Mouse (Mus musculus): ENCODE measurements at regions not wholly inside any gene's neighbourhood (a gene's known extent, or its start where the extent isn't known, plus 50 kb on each side); places are given as distances from the start of the nearest gene placed in this dataset.
"Not testable (repeated sequence)": the region's sequence is repeated elsewhere in the genome, so short reads cannot be mapped to it uniquely, and the experiment has no call there.

DNA sequence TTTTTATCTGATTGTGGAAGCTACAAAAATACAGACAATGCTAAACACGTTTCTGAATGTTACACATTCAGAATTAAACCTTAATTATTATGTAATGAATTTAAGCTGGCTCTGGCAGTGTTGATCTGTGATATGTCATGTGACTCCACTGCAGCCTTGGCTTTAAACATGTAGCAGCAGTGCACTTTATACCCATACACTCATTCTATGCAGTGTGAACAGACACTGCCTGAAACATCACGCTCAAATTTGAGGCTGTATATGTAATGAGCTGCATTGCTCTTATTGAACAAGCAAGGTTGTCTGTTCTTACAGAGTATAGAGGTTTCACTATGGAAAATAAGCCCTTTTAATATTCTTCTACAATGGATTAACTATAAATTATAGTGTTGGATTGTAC, 235.9 kb upstream of the Zfp804b start:
- TF ChIP-seq CTCF (IDR thresholded peaks at IDR 0.05) = no peak
- DNase-seq (ENCODE audit: extremely low spot score in 1 of 2, low spot score in 2 of 2) = no peak
- H3K4me3 ChIP-seq = no peak overlapping the region
- intact Hi-C loops (cut with DNase I) = no loop called here
- no peak overlapping the region for H3K27ac ChIP-seq

DNA sequence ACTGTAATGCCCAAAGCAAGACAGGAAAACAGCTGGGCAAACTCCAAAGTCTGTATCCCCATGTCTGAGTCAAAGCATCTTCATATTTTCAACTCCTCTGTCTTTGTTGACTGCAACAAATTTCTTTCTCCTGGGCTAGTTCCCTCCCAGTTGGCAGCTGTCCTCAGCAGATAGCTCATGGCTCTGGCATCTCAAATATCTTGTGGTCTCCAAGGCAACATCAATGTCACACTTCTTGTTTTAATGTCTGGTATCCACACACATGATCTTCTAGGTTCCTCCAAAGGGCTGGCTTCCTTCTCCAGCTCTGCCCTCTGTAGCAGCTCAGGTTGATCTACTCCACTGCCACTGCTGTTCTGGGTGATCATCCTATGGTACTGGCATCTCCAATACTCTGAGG, 242.0 kb upstream of the Zfp804b start:
- Histone ChIP-seq H3K4me3 (no peak overlapping the region), H3K27ac (no peak overlapping the region)
- intact Hi-C loops (cut with DNase I) = no loop called here
- no peak for TF ChIP-seq CTCF (IDR thresholded peaks at IDR 0.05)
- DNase-seq (ENCODE audit: extremely low spot score in 1 of 2, low spot score in 2 of 2) = no peak

DNA sequence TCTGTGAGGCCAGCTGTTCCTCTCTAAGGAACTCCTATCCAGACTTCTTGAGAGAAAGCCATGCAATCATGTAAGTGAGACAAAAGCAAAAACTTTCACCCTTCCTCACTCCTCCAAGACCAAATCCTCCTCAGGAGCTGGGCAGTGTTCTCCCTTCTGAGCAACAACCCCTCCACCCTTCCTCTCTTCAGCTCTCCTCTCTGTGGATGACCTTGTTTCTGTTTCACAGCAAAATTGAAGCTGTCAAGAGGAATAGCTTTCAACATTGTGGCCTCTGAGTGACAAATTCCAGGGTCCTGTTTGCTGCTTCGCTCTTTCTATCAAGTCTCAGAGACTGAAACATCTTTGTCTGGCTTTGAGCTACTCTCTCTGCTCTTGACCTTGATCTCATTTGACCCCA, 255.9 kb upstream of the Zfp804b start:
- Histone ChIP-seq H3K27ac (no peak overlapping the region), H3K4me3 (no peak overlapping the region)
- DNase-seq (ENCODE audit: extremely low spot score in 1 of 2, low spot score in 2 of 2) = no peak
- no peak for TF ChIP-seq CTCF (IDR thresholded peaks at IDR 0.05)
- intact Hi-C loops (cut with DNase I) = no loop called here

DNA sequence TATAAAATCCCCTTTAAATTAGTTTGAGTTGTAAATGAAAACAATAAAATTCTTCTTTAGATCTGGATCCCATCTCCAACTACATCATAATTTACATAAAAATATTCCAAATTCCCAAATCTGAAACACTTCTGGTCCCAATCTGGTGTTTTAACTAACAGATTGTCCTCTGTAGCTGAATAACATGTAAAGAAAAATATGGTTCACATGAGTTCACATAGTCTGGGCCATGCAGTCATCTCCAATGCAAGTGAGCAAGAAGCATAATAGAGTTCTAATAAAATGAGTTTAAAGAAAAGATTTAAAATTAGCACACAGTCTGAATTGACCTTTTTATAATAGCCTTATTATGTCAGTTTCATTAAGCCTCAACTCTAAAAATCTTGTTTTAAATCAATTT, 263.0 kb upstream of the Zfp804b start:
- TF ChIP-seq CTCF (IDR thresholded peaks at IDR 0.05) = no peak
- intact Hi-C loops (cut with DNase I) = no loop called here
- DNase-seq (ENCODE audit: extremely low spot score in 1 of 2, low spot score in 2 of 2) = no peak

DNA sequence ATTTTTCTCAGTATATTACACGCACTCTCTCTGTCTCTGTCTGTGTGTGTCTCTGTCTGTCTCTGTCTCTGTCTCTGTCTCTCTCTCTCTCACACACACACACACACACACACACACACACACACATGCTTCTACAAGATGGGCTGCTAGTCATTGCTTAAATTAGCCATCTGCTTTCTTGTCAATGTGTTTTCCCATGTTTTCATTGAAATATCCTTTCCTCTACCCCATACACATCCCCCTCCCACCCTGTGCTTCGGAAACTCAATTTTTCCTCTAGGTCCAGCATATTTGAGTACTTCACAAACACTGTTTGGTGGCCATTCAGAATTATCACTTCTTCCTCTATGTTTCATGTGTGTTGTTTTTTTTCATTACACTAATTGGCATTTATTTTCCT, 263.4 kb upstream of the Zfp804b start:
- intact Hi-C loops (cut with DNase I) = no loop called here
- H3K27ac ChIP-seq = no peak overlapping the region
- no peak overlapping the region for H3K4me3 ChIP-seq
- no peak for DNase-seq (ENCODE audit: extremely low spot score in 1 of 2, low spot score in 2 of 2)
- no peak for TF ChIP-seq CTCF (IDR thresholded peaks at IDR 0.05)

More for the DNA sequence above, 263.0 kb upstream of the Zfp804b start:
- Histone ChIP-seq H3K4me3 (no peak overlapping the region), H3K27ac (no peak overlapping the region)

DNA sequence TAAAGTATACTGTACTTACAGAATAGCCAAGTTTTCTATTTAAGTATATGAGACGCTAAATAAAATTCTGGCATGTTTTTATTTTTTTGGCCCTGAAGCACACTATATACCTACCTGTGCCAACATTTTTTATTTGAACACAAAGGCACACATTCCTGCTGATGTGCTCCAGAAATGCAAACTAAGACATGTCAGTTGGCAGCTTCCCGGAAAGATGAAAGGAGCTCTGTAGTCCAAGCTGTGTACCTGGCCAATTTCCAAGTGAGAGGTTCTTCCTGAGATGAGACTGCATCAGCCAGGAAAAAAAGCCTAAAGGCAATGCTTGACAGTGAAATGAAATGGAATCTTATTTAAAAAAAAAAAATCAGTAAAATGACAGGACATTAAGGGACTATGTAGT, 305.0 kb upstream of the Steap4 start:
- Histone ChIP-seq H3K4me3 (no peak overlapping the region), H3K27ac (no peak overlapping the region)
- no peak for DNase-seq (ENCODE audit: extremely low spot score in 1 of 2, low spot score in 2 of 2)
- no peak for TF ChIP-seq CTCF (IDR thresholded peaks at IDR 0.05)
- intact Hi-C loops (cut with DNase I) = no loop called here

DNA sequence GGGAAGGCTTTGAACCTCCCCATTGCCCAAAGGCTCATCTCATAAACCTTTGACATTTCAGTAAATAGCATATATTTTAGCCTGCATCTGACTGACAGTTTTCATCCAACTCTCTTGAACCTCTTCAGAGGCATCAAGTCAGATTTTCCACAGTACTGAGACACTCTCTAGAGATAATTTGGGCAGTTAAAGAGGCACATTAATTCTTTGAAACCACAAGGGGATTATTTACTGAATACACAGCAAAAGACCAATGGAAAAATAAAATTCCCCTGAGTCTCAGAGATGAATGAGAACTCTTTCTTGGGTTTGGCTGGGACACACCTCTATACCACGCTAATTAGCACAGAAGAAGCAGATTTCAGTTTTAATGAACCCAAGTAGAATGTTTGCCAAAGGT, 258.5 kb upstream of the Steap4 start:
- no peak for TF ChIP-seq CTCF (IDR thresholded peaks at IDR 0.05)
- no peak for DNase-seq (ENCODE audit: extremely low spot score in 1 of 2, low spot score in 2 of 2)
- H3K27ac ChIP-seq = no peak overlapping the region
- intact Hi-C loops (cut with DNase I) = no loop called here
- no peak overlapping the region for H3K4me3 ChIP-seq

DNA sequence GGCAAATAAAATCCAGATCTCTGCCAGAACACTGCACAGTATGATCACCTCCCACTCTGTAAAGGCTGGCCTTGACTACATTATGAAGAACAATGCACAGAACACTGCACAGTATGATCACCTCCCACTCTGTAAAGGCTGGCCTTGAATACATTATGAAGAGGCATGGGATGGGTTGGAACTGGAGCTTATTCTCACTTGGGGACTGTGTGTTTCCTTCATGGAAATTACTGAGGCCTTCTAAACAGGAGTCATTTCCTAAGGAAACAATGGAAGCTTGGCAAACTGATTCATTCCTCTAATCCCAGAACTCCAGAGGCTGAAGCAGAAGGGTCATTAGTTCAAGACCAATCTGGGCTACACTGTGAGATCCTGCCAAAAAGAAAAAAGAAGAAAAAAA, 240.7 kb upstream of the Steap4 start:
- no peak overlapping the region for H3K27ac ChIP-seq
- intact Hi-C loops (cut with DNase I) = no loop called here
- no peak for DNase-seq (ENCODE audit: extremely low spot score in 1 of 2, low spot score in 2 of 2)
- TF ChIP-seq CTCF (IDR thresholded peaks at IDR 0.05) = no peak
- H3K4me3 ChIP-seq = no peak overlapping the region

DNA sequence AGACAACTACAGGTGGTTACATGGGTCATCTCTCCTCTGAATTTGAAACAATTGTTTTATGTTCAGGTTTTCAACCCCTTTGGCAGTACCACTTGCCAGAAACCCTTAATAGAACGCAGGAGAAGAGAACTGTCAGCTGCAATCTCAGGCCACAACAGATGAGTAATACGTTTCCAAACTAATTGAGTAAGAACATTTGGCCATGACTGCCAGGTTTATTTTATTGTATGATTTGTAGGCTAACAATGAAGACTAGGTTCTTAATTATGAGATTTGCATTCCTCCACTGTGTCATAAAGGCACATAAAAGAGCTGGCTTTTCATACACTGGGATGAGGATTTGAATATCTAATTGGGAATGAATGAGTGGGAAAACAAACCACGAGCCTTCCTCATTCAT, 240.2 kb upstream of the Steap4 start:
- intact Hi-C loops (cut with DNase I) = no loop called here
- Histone ChIP-seq H3K4me3 (no peak overlapping the region), H3K27ac (no peak overlapping the region)
- no peak for DNase-seq (ENCODE audit: extremely low spot score in 1 of 2, low spot score in 2 of 2)
- TF ChIP-seq CTCF (IDR thresholded peaks at IDR 0.05) = no peak

DNA sequence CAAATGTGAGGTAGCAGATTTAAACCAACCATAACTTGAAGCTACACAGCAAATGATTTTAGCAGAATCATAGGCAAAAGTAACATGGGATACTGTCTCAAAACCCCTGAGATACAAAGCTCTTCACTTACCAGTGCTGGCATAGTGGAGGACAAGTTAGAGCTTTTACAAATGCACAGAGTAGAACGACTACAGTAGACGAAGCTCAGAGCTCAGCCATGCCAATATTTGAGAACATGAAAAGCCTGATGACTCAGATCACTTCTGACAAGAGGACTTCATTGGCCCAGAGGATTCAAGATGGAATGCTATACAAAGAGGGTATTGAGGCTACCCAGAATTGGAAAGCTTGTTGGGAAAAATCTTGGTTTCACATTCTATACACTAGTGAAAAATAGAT, 239.6 kb upstream of the Steap4 start:
- Histone ChIP-seq H3K27ac (no peak overlapping the region), H3K4me3 (no peak overlapping the region)
- intact Hi-C loops (cut with DNase I) = no loop called here
- TF ChIP-seq CTCF (IDR thresholded peaks at IDR 0.05) = no peak
- no peak for DNase-seq (ENCODE audit: extremely low spot score in 1 of 2, low spot score in 2 of 2)

DNA sequence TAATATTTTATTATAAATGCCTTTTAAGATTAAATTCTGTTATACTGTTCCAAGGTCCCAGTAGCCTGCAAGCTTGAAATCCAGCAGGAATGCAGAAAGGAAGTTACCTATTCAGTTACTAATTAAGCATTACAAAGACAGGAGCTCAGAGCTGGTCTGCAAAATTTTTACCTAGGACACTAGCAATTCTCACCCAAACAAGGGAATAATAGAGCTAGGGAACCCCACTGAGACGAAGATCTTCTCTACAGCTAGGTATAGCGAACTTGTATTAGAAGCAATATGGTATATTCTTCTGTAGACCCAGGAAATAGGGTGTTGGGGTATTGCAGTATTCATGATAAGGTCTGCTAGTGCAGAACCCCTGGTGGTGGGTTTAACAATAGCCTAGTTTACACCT, 227.7 kb upstream of the Steap4 start:
- DNase-seq (ENCODE audit: extremely low spot score in 1 of 2, low spot score in 2 of 2); H3K27ac ChIP-seq; intact Hi-C loops (cut with DNase I); H3K4me3 ChIP-seq: not testable (repeated sequence)

DNA sequence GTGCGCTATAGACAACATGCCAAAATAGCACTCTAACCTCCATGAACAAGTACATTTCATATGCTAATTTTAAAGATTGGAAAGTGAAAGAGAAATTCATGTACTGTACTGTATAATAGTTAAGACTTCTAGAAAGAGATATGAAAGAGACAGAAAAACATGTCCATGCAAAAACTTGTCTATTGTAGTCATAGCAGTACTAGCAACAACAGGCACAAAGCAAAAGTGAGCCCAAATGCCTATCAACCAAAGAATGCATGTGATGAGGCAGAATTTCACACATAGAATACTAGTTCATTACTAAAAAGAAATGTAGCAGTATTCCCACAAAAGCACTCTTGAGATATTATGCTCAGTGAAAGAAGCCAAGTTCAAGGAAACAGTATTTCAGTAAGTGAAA, 180.4 kb upstream of the Steap4 start:
- intact Hi-C loops (cut with DNase I) = no loop called here
- no peak overlapping the region for H3K4me3 ChIP-seq
- DNase-seq (ENCODE audit: extremely low spot score in 1 of 2, low spot score in 2 of 2) = no peak
- H3K27ac ChIP-seq = no peak overlapping the region
- TF ChIP-seq CTCF (IDR thresholded peaks at IDR 0.05) = no peak

DNA sequence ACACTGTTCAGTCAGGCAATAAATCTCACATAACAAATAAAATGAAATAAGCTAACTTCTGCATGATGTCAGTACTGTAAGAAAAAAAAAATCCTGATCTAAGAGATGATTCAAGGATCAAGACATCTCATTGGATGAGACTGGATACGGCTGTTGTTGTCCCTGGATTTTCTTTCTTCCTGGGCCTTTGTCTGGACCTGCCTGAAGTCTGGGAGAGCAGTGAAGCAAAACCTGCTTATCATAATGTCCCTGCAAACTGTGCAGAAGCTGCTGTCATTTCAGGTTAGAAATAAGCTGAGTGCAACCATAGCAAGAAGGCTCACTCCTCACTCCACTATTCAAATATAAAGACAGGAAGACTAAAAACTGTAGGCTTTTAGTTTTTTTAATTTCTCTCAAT, 178.0 kb upstream of the Steap4 start:
- TF ChIP-seq CTCF (IDR thresholded peaks at IDR 0.05) = no peak
- intact Hi-C loops (cut with DNase I) = no loop called here
- DNase-seq (ENCODE audit: extremely low spot score in 1 of 2, low spot score in 2 of 2) = no peak
- Histone ChIP-seq H3K27ac (no peak overlapping the region), H3K4me3 (no peak overlapping the region)

DNA sequence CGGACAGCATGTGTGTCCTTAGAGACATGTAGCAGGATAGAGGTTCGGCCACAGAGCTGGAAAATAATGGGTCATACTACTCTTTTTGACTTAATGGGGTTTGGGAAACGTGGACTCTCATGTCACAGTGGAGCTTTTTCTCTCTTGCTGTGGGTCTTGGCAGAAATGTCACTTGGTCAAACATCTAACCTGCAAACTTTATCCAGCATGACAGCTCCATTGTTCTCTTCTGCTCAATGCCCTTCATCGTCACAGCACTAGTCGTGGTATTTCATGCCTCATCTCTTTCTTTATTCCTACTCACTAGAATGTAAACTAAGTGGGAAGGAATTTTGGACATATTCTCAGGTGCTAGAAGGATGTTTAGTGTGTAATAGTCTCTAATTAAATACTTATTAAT, 171.9 kb upstream of the Steap4 start:
- intact Hi-C loops (cut with DNase I) = no loop called here
- Histone ChIP-seq H3K4me3 (no peak overlapping the region), H3K27ac (no peak overlapping the region)
- no peak for TF ChIP-seq CTCF (IDR thresholded peaks at IDR 0.05)
- DNase-seq (ENCODE audit: extremely low spot score in 1 of 2, low spot score in 2 of 2) = no peak
